Mouse (Mus musculus) megakaryocyte, embryonic 14.5 days (primary cell): ENCODE measurements at regions not wholly inside any gene's neighbourhood (a gene's known extent, or its start where the extent isn't known, plus 50 kb on each side); places are given as distances from the start of the nearest gene placed in this dataset.

Source experiments
- FLI1 ChIP-seq: IDR thresholded peaks from 2 replicates; pipeline ENCODE4 v1.6.1; 2012; ENCODE audit warnings: low read length, inconsistent platforms, mixed read lengths
- GATA1 ChIP-seq: IDR thresholded peaks from 3 replicates; pipeline ENCODE4 v1.6.1; 2012; ENCODE audit warnings: mixed read lengths, low read length, inconsistent platforms, borderline replicate concordance

DNA sequence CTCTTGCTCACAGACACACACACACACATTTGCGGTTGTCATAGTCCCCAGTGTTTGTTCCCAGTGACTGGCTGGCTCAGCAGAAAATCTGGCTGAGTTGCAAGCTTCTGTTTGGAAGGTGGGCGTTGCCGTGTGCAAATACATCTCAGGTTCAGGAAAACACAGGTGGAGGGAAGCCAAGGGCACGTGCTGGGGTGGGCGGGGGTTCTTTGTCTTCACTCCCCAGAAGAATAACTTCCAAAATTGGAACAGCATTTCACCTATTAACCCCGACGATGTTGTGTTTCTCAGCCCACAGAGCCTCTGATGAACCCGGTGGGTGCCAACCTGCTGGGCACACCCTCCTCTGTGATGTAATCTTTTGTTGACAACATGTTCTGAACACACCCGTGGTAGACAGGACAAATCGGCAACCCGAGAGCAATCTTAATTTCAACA lies 82.3 kb upstream of the Ubl3 start:
- TF ChIP-seq FLI1 (no peak), GATA1 (no peak)
